Mouse (Mus musculus) intestine, embryonic 15.5 days (tissue): ENCODE data around the gene Eif3a. TPM values are rescaled to one million over a fixed set of nuclear protein-coding genes. Genes with fewer than 3 reads are reported as not detected.

Source experiments
- ATAC-seq: fragments of 200-750 bp; cut with Nextera tagmentation; 2 replicates; pipeline ENCODE4 v1.8.0; 2017; ENCODE audit warnings: moderate TSS enrichment, moderate library complexity
- H3K27ac ChIP-seq: fragments of 300-500 bp; sonication (generic); 2 replicates; pipeline ENCODE4 v1.5.1; 2015; ENCODE audit warnings: mild to moderate bottlenecking, inconsistent platforms
- H3K27me3 ChIP-seq: fragments of 300-500 bp; sonication (generic); replicated peaks from 2 replicates; pipeline ENCODE4 v1.6.1; 2015; ENCODE audit warnings: inconsistent platforms
- H3K36me3 ChIP-seq: fragments of 300-500 bp; sonication (generic); 2 replicates; pipeline ENCODE4 v1.6.1; 2015; ENCODE audit warnings: inconsistent platforms
- H3K4me1 ChIP-seq: fragments of 300-500 bp; sonication (generic); replicated peaks from 2 replicates; pipeline ENCODE4 v1.6.1; 2015; ENCODE audit warnings: inconsistent platforms
- H3K4me2 ChIP-seq: fragments of 300-500 bp; sonication (generic); replicated peaks from 2 replicates; pipeline ENCODE4 v1.6.1; 2015; ENCODE audit warnings: mild to moderate bottlenecking, inconsistent platforms
- H3K4me3 ChIP-seq: fragments of 300-500 bp; sonication (generic); replicated peaks from 2 replicates; pipeline ENCODE4 v1.5.1; 2015; ENCODE audit warnings: inconsistent platforms
- H3K9ac ChIP-seq: fragments of 300-500 bp; sonication (generic); 2 replicates; pipeline ENCODE4 v1.6.1; 2015; ENCODE audit warnings: inconsistent platforms
- H3K9me3 ChIP-seq: fragments of 300-500 bp; sonication (generic); 2 replicates; pipeline ENCODE4 v1.6.1; 2016; ENCODE audit warnings: inconsistent platforms
- WGBS: fragments of 180-500 bp; shearing (Covaris S2); methylation state at CpG from one replicate; pipeline ENCODE4 v1.1.7; 2015; 5-methylcytosine and 5-hydroxymethylcytosine counted together
- polyA plus RNA-seq: library from polyadenylated mRNA; unstranded; fragments of >200 nt; fragmentation: Nextera tagmentation; extraction: Ambion mirVana; gene quantifications from 2 replicates; pipeline ENCODE4 v1.2.1, GENCODE M21; 2015

The Eif3a gene
- polyA plus RNA-seq, 1 experiment from 2014 or later = 140 TPM

DNA sequence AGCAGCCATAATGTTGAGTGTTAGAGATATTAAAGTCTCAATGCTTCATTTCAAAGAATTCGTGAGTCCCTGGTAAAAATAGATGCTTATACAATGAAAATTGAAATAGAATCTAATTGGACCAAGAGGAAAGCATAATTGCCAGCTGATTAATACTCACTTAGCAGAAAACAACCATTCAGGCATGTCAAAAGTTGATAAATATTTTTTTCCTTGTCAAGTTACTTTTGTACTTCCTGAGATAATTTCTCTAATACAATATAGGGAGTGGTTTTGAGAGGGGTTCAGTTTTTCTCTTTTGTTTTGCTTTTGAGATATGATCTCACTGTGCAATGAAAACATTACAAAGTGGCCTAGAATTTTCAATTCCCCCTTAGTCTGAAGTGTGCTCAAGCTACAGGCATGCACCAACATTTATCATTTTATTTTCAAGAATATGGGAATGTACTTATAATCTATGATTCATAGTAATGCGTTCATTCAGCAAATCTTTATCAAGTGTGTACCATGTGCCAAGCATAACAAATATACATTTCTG, 2.8 kb upstream of the Eif3a start:
- no peak overlapping the region for H3K9ac ChIP-seq
- H3K9me3 ChIP-seq = no peaks in the 10 kb centered on the region
- no peak overlapping the region for H3K4me2 ChIP-seq
- H3K4me3 ChIP-seq = no peak overlapping the region
- no peak overlapping the region for H3K27ac ChIP-seq
- ATAC-seq = no peak
- no peaks in the 10 kb centered on the region for H3K4me1 ChIP-seq
- no peaks in the 10 kb centered on the region for H3K27me3 ChIP-seq
- no peaks in the 10 kb centered on the region for H3K36me3 ChIP-seq
- 79% methylated on average over 2 of the region's 2 CpGs for WGBS

DNA sequence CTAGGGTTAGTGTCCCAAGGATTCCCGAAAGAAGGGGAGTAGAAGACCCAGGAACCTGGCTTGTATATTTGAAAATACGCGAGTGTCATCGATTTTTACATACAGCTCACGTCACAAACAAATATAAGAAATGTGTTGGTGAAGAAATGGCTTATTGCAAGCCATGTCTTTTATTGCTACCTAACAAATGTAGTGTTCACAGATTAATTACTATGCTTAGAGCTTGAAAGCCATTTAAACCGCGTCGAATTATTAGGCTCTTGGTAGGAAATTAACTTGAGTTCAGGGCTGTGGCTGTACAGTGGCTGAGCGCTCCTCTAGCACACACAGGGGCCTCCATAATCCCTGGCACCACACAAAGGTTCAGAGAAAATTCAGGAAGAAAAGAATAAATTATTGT, 706 bp upstream of the Eif3a start:
- Histone ChIP-seq H3K9ac (peak overlapping the region; percentile 99), H3K36me3 (no peaks in the 10 kb centered on the region), H3K27ac (peak overlapping the region; percentile 98), H3K4me2 (peak overlapping the region; percentile 60), H3K9me3 (no peaks in the 10 kb centered on the region), H3K27me3 (no peaks in the 10 kb centered on the region), H3K4me1 (peaks cover 4% of the 10 kb centered on the region; the same call in 1 of the 2 replicates), H3K4me3 (peak overlapping the region; percentile 91)
- ATAC-seq = no peak; the same call in 1 of the 2 replicates
- 20% methylated on average over 9 of the region's 9 CpGs for WGBS

DNA sequence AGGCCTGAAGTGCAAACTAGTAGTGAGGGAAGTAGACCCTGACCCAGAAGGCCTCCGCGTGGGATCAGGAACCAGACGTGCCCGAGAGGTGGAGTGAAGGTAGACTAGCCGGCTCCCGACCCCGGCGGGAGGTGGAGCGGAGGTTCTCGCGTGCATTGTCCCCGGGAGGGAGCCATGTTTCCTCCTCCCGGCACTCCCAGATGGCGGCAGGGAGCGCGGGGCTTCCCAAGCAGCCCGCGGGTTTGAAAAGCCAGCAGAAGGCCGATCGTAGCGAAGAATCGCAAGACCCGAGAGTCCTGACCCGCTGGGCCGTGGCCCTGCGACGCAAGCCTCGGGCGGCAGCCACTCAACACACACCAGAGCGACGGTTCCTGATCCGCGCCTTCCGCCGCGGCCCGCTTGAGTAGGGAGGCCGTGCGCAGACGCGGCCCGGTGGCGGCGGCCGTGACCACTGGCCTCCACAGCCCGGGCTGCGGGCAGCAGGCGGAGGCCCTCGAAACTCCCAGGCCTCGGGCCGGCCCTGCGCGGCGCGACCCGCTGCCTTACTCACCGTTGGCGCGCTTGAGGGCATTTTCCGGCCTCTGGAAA, 445 bp downstream of the Eif3a start:
- peak overlapping the region; percentile 98 for H3K27ac ChIP-seq
- H3K27me3 ChIP-seq = no peaks in the 10 kb centered on the region
- no peaks in the 10 kb centered on the region for H3K36me3 ChIP-seq
- peak overlapping the region; percentile 99 for H3K9ac ChIP-seq
- peak; percentile 68 for ATAC-seq
- H3K4me2 ChIP-seq = peak overlapping the region; percentile 60
- WGBS = under 1% methylated on average over 60 of the region's 60 CpGs
- peaks cover 4% of the 10 kb centered on the region; the same call in 1 of the 2 replicates for H3K4me1 ChIP-seq
- H3K4me3 ChIP-seq = peak overlapping the region; percentile 91
- no peaks in the 10 kb centered on the region for H3K9me3 ChIP-seq

DNA sequence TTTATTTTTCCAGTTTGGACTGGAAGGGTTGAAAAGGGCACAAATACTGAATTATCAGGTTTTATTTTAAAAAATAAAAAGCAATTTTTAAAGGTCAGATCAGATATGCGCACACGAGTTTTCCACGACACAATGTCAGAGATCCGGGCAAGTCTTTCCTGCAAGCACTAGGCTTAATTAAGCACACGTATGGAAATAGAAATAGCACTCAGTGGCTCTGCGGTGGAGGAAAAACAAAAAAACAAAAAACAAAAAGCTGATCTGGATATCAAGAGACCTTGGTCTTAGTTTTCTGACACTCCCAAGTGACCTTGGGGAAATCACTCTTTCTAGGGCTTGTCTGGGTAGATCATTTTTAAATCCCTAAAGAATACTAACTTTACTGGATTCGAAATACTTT, 1.0 kb downstream of the Eif3a start:
- Histone ChIP-seq H3K9me3 (no peaks in the 10 kb centered on the region), H3K9ac (peak overlapping the region; percentile 99), H3K27me3 (no peaks in the 10 kb centered on the region), H3K4me3 (peak overlapping the region; percentile 91), H3K27ac (peak overlapping the region; percentile 98), H3K36me3 (no peaks in the 10 kb centered on the region), H3K4me1 (peaks cover 4% of the 10 kb centered on the region; the same call in 1 of the 2 replicates), H3K4me2 (peak overlapping the region; percentile 60)
- ATAC-seq = no peak
- WGBS = under 1% methylated on average over 7 of the region's 7 CpGs

DNA sequence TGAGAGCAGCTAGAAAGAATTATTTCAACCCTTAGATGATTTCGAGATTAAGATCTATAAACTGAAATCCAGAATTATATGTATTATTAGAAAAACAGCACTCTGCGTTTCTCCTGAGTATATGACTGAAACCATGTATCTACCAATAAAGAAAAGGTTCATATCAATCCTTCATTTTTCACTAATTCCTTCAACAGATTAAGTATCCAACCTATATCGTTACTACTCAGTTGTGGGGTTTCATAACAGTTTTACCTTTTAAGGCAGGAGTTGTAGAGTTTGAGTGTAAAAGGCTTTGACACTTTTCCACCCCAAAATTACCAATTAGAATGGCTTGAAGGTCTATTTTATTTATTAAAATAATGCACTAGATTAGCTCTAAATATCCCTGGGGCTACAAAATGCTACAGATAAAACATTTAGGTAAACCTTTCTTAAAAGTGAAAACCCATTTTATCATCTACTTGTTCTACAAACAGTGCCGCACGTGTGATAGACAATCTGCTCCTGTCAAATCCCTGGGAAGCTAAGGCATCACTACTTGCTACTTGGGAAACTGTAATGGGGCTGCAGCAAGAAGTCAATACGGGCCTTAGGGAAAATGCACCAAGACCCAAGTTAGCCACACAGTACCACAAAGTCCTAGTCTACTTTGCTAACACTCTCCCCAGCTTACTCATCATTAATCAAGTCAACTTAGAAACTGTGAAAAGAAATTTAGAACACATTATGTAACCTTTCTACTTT, 2.1 kb downstream of the Eif3a start:
- 30% methylated on average over 6 of the region's 6 CpGs for WGBS

DNA sequence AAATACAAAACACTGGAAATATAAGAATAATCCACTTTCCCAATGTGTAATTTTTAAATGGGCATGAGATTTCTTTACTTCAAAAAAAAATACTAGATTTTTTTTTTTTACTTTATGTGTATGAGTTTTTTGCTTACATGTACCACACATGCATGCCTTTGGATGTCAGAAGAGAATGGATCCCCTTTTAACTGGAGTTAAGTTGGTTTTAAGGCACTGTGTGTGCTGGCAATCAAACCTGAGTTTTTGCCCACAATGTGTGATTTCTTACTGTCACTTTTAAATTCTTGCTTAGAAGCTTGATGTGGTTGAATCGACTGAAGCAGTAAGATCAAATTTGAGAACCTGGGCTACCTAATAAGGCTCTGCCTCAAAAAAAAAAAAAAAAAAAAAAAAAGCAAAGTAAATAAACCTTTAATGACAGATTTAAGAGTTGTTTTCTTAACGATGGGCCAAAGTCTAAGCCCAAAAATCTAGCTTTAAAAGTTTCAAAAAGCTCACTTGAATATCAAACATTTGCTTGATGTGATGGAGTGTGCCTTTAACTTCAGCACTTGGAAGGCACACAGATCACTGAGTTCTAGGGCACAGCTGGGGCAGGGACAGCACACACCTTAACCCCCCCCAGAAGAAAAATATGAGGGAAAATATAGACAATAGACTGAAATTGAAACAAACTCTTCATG, 2.9 kb downstream of the Eif3a start:
- Histone ChIP-seq H3K9ac (no peak overlapping the region), H3K9me3 (no peaks in the 10 kb centered on the region), H3K27ac (no peak overlapping the region), H3K36me3 (no peaks in the 10 kb centered on the region), H3K4me3 (no peak overlapping the region), H3K27me3 (no peaks in the 10 kb centered on the region), H3K4me1 (peaks cover 4% of the 10 kb centered on the region; the same call in 1 of the 2 replicates), H3K4me2 (peak overlapping the region; percentile 60)
- WGBS = 33% methylated on average over 2 of the region's 2 CpGs
- ATAC-seq = no peak

More for the DNA sequence above, 2.1 kb downstream of the Eif3a start:
- Histone ChIP-seq H3K4me1 (peaks cover 4% of the 10 kb centered on the region; the same call in 1 of the 2 replicates), H3K4me3 (peak overlapping the region; percentile 26), H3K36me3 (no peaks in the 10 kb centered on the region), H3K4me2 (peak overlapping the region; percentile 60), H3K27me3 (no peaks in the 10 kb centered on the region), H3K27ac (no peak overlapping the region), H3K9me3 (no peaks in the 10 kb centered on the region), H3K9ac (no peak overlapping the region)
- ATAC-seq = no peak

DNA sequence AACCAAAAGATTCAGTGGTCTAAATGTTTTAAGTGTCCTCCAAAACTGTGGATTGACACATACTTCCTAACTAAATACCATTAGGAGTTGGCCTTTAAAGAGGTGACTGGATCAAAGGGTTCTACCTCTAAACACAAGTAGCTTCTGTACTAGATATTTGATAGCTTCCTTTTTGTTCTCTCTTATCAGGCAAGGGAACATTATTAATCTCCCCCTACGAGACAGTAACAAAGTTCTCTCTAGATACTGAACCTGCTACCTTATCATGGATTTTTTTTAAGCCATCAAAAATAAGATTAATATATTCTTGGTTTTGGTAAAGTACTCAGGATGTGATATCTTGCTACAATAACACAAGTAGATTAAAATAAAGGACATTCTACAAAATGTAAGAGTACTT, 5.7 kb downstream of the Eif3a start:
- Histone ChIP-seq H3K9ac (no peak overlapping the region), H3K4me3 (no peak overlapping the region), H3K4me1 (peaks cover 4% of the 10 kb centered on the region; the same call in 1 of the 2 replicates), H3K4me2 (no peak overlapping the region), H3K9me3 (no peaks in the 10 kb centered on the region), H3K27ac (no peak overlapping the region), H3K36me3 (no peaks in the 10 kb centered on the region; the same call in 1 of the 2 replicates), H3K27me3 (no peaks in the 10 kb centered on the region)
- no peak for ATAC-seq
- 45% methylated on average over 1 of the region's 1 CpGs for WGBS

DNA sequence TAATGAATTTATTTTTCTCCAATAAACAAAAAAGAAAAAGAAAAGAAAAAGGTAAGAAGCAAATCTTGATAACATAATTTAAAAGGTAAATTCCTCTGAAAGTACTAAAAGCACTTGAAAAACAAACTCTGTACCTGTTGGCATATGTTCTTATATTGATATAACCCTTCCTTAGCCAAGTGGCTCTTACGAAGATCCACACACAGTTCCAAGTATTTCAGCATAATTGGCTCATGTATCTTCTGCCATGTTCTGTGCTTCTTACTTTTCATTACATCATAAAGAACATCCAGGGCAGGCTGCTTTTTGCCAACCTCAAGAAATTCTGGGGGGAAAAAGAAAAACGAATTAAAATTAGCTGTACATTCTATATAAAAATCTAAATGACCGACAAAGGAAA, 8.4 kb downstream of the Eif3a start:
- Histone ChIP-seq H3K4me1 (peaks cover 2% of the 10 kb centered on the region; the same call in 1 of the 2 replicates), H3K36me3 (peaks cover 8% of the 10 kb centered on the region), H3K9ac (no peak overlapping the region), H3K4me3 (no peak overlapping the region), H3K27ac (no peak overlapping the region), H3K4me2 (no peak overlapping the region), H3K27me3 (no peaks in the 10 kb centered on the region), H3K9me3 (no peaks in the 10 kb centered on the region)
- 84% methylated on average over 3 of the region's 3 CpGs for WGBS
- no peak for ATAC-seq

DNA sequence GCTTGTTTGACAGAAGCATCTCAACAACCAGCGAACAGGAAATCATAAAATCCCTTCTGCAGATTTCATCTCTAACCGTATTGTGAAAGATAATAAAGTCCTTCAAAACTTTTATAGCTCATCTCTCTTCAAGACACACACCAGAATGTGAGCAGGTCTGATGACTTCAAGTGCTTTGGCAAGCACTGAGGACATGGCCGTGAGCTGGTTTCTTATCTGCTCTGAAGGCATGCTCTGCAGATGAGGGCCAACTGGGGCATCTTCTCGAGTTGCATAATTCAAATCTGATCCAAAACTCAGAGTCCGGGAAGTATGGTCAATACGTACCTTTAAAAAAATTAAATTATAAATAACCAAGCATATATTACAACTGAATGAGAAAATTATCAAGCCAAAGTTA, 17.1 kb downstream of the Eif3a start:
- peaks cover 45% of the 10 kb centered on the region for H3K36me3 ChIP-seq
- WGBS = 86% methylated on average over 6 of the region's 6 CpGs

DNA sequence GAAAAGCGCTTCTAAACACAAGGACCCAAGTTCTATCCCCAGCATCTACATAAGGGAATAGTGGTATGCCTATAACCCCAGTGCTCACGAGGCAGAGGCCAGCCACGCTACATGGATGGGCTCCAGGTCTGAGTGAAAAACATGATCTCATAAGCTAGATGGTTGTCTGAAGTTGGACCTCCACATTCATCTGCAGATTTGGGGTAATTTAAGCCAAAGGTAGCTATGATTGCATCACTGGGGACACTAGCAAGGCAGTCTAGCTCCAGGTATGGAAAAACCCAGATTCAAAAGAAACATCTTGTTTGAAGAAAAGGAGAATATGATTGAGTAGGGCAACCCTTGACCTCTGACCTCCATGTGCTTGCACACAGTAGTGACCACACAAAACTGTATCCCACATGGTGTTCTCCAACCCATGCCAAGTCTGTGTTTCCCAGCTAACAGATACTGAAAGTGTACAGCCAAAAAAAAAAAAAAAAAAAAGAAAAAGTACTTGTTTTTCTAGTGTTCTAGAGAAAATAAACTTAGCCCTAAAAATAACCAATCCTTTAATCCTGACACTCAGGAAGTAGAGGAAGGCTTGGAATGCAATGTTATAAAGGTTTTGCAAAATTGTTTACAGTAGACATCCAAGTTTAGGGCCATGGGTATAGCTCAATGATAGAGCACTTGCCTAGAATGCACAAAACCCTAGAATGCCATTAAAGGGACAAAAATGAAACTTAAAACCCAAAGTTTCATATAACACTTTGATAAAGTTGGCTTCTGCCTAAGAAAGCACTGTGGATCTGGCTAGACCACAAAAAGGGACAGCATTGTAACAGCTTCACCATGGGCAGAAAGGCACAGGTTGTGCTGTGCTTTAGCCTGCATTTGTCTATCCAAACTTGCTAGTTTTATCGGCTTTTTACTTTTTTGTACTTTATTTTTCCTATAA, 31.3 kb downstream of the Eif3a start:
- H3K36me3 ChIP-seq = peaks cover 16% of the 10 kb centered on the region
- no peak overlapping the region for H3K4me3 ChIP-seq
- no peaks in the 10 kb centered on the region for H3K9me3 ChIP-seq
- whole genome bisulfite sequencing = 80% methylated on average over 4 of the region's 4 CpGs
- no peak for ATAC-seq
- H3K27me3 ChIP-seq = no peaks in the 10 kb centered on the region
- H3K4me2 ChIP-seq = no peak overlapping the region
- H3K27ac ChIP-seq = no peak overlapping the region
- H3K4me1 ChIP-seq = 0 out of 2 replicates have a peak, but pooled peaks cover 4% of the 10 kb centered on the region
- H3K9ac ChIP-seq = no peak overlapping the region

More for the DNA sequence above, 17.1 kb downstream of the Eif3a start:
- H3K9ac ChIP-seq = no peak overlapping the region
- no peak for ATAC-seq
- no peak overlapping the region for H3K4me2 ChIP-seq
- no peak overlapping the region for H3K27ac ChIP-seq
- no peaks in the 10 kb centered on the region for H3K9me3 ChIP-seq
- no peak overlapping the region for H3K4me3 ChIP-seq
- no peaks in the 10 kb centered on the region for H3K27me3 ChIP-seq
- no peaks in the 10 kb centered on the region for H3K4me1 ChIP-seq

DNA sequence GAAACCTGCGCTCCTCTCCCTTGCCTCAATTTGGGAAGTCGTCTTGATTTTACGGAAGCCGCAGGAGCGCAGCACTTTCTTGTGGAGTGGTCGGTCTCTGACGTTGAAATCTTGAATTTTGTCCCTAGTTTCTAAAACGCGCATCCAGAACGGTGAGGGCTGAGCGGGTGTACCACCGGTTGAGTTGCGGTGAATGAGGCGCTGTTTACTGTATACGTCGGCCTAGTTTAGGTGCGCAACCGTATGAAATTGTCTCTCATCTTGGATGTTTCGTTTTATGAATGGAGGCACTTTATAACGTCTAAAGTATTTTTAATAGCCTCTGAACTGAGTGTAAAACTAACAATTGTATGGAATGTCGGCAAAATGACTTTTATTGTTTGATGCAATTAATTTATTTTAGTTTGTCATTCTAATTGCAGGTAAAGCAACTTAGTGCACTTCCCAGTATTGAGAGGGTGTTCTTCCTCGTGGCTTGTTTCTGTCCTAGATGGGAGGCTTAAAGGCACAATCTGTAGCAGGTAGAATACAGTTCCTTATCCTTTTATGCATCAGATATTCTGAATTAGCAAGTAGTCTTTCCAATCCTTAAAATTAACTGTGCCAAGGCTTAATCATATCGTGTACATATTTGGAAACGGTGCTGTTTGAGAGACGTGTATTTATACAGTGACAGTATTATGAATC, 33.2 kb downstream of the Eif3a start:
- peak overlapping the region; percentile 77 for H3K4me3 ChIP-seq
- ATAC-seq = no peak
- H3K4me2 ChIP-seq = peak overlapping the region; percentile 100
- no peak overlapping the region for H3K27ac ChIP-seq
- H3K36me3 ChIP-seq = 0 out of 2 replicates have a peak, but pooled peaks cover 2% of the 10 kb centered on the region
- H3K27me3 ChIP-seq = no peaks in the 10 kb centered on the region
- 4% methylated on average over 25 of the region's 25 CpGs for WGBS
- H3K4me1 ChIP-seq = 0 out of 2 replicates have a peak, but pooled peaks cover 4% of the 10 kb centered on the region
- peak overlapping the region; percentile 61 for H3K9ac ChIP-seq
- H3K9me3 ChIP-seq = no peaks in the 10 kb centered on the region
